Mouse (Mus musculus) frontal cortex, postnatal 36 days (tissue): ENCODE measurements at regions not wholly inside any gene's neighbourhood (a gene's known extent, or its start where the extent isn't known, plus 50 kb on each side); places are given as distances from the start of the nearest gene placed in this dataset.

Source experiments
- DNase-seq, 2 experiments: peaks; one replicate each; pipeline ENCODE4 v3.0.0; 2022; ENCODE audit warnings: low spot score in 2 of 2

GRCm38 (mm10) chr3:99447361-99447760, 207.2 kb downstream of the Tbx15 start:
- no peak for DNase-seq

- no peak for DNase-seq
Measured at GRCm38 (mm10) chr3:99447813-99448212, 207.6 kb downstream of the Tbx15 start.

GRCm38 (mm10) chr3:99459036-99459863, 219.1 kb downstream of the Tbx15 start:
- DNase-seq = no peak

GRCm38 (mm10) chr3:99499980-99500379, 259.8 kb downstream of the Tbx15 start:
- DNase-seq = no peak

DNA sequence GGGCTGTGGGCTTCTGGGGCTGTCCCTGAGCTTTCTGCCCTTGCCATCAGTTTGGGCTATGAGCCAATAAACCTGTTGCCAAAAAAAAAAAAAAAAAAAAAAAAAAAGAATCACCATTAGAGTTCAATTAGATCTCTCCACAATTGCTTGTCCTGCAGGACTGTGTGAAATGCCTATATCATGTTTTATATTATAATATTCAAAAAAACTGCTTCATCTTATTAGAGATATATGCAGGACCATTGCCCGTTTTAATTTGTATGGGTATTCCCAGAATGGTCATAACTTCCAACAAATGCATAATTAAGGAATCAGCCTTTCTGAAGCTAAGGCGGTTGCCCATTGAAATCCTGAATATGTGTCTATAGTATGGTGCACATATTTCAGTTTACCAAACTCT, 264.6 kb downstream of the Tbx15 start:
- DNase-seq = no peak

GRCm38 (mm10) chr3:99512250-99512649, 272.1 kb downstream of the Tbx15 start:
- no peak for DNase-seq

GRCm38 (mm10) chr3:99512933-99513332, 272.8 kb downstream of the Tbx15 start:
- DNase-seq = no peak

GRCm38 (mm10) chr3:99515751-99516150, 275.6 kb downstream of the Tbx15 start:
- DNase-seq = peak; percentile 6 to 67

- no peak for DNase-seq
Measured at GRCm38 (mm10) chr3:99560917-99561316, 320.7 kb downstream of the Tbx15 start.

GRCm38 (mm10) chr3:99573335-99573976, 311.8 kb upstream of the Spag17 start:
- DNase-seq = no peak

DNA sequence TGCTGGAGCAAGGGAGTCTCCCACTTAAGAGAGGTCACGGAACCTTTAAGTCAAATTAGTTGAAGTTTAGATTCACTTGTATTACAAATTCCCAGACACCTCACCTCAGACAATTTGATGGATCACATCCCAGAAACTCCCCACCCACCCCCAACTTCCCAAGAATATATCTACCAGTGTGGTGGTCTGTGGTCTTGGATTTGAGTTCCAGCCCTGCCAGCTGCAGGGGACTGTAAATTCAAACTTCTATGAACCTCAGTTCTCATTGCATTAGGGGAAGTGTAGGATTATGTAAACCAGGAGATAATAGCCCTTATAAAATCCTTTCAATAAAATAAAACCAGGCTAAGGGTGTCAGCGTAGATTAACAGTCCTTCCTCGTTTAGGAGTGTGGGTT, 311.2 kb upstream of the Spag17 start:
- DNase-seq = no peak

DNA sequence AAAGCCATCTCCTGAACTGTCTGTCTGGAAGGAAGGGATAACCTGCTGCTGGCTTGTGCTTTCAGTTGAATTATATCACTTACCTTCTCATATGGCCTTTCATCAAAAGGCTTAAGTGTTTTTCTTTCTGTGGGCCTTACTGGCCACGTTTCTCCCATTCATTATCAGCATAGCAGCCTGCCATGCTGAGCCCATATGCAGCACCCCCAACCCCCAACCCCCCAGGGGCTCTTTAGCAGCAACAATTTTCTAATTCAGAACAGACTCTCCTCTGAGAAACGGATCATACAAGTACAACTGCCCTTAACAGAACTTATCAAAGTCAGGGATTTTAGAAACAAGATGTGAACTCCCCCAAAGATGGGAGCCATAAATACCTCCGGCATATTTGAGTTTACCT, 282.5 kb upstream of the Spag17 start:
- DNase-seq = no peak

DNA sequence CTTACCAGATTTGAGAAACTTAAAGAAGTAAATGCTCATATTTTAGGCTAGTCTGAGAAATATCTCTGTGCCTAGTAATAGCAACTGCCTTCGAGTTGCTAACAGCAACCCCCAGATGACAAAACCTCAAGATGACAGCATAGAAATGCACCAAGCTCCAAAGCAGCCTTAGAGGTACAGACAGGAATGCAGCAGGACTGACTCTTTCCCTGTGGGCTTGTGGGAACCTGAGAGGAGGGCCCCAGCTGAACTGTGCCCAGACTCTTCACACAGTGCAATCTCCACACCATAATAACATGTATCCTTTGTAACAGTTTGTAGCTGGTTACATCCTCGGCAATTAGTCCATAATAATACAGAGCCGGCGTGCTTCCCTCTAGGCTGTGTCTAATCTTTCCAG, 252.9 kb upstream of the Spag17 start:
- DNase-seq = peak in 1 of 2 experiments; percentile 27

GRCm38 (mm10) chr3:99641343-99642106, 243.7 kb upstream of the Spag17 start:
- DNase-seq = no peak

GRCm38 (mm10) chr3:99644910-99645309, 240.3 kb upstream of the Spag17 start:
- no peak for DNase-seq

DNA sequence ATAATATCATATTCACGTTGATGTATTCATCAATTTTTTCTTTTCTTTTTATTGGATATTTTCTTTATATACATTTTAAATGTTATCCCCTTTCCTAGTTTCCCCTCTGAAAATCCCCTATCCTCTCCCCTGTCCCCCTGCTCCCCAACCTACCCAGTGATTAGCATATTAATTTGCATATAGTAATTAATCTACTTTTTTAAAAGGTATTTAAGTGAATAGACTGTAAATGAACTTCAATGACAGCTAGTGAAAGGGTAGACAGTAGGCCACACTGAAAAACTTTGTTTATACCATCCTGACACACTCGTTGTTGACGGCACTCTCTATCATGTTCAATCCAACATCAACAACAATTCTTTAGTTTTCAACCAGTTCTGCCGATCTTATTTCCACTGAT, 239.9 kb upstream of the Spag17 start:
- no peak for DNase-seq

DNA sequence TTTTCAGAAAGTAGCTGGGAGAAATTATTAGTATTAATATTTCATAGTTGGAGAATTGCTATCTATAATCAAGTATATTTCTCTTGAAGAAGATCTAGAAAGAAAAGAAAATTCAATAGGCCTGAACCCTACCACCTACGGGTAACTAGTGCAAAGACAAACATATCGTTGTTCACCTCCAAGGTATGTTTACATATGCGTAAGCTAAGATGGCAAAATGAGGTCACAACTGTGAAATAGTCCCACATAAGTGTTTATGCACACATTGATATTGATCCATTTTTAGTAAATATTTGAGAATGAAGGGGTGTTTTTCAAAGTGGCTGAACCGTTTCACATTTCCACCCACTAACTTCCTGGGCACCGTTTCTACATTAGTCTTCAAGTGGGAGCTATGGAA, 227.6 kb upstream of the Spag17 start:
- DNase-seq = no peak

DNA sequence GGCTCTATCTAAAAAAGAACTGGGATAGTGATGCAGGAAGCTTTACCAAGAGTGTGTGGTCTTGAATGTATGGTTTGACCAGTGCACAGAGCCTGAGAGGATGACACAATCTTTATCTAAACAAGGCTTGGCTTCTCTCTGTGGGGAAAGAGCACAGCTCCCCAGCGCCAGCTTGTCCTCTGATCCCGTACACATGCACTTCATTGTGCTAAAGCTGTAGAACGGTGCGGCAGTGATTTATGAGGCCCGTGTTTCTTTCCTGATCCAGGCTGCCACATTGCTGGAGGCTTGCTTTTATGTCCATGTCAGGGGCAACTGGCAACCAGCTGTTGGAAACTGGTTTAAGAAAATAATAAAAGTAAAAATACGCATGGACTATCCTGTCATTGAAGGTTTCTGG, 221.4 kb upstream of the Spag17 start:
- no peak for DNase-seq

DNA sequence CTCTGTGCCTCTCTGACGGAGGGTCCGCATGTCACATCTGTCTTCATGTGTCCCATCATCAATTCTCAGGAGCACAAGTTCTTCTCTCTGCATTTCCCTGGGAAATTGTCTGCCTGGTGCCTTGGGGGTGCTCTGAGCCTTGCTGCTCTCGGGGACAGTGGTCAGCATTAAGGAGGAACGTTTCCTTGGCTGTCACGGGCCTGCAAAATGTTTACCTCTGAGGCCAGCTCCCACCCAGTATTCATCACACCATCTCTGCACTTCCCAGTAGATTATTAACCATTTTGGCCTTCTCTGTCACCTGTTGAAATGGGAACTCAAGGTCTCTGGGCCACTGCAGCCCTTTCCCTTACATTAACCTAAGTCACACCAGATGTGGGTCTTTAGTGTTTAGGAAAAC, 219.8 kb upstream of the Spag17 start:
- DNase-seq = no peak

DNA sequence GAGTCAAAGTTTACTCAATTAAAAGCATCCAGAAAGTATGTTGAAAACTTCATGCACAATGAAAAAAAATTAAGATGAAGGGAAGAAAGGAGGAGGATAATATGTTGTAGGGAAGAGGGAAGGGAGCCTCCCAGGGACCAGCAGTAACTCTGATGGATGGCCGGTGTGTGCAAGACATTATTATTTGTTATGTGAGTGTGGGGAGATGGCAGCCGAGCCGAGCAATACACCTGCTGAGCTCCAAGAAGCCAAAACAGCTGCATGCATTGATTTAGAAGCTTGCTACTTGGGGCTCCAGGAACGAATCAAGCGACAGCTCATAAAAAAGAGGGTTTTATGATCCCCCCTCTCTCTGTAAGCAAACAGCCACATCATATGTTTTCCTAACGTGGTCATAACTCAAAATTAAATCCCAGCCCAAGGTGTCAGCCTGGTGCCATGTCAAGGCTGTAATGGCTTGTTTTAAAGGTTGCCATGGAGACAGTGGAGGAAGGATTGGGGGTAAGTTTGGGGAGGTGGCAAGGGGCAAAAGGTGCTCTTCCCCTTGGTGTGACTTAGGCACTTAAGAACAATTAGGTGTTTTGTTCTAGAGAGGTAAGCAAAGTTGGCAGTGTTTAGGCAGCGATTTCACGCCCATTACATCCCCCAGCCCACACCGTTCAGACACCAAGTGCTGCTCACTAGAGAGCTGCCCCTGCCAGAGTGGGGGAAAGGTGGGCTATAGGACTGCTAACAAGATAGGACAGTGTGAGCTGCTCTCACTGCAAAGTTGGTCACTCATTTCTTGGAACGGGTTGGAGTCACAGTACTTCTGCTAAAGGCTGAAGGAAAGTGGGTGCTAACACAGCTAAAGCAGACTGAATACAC, 219.1 kb upstream of the Spag17 start:
- DNase-seq = no peak

DNA sequence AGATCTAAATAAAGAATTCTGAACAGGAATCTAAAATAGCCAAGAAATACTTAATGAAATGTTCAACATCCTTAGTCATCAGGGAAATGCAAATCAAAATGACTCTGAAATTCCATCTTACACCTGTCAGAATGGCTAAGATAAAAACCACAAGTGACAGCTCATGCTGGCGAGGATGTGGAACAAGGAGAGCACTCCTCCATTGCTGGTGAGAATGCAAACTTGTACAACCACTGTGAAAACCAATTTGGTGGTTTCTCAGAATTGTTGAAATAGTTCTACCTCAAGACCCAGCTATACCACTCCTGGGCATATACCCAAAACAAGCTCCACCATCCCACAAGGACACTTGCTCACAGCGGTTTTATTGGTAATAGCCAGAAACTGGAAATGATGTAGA, 211.1 kb upstream of the Spag17 start:
- DNase-seq = no peak

DNA sequence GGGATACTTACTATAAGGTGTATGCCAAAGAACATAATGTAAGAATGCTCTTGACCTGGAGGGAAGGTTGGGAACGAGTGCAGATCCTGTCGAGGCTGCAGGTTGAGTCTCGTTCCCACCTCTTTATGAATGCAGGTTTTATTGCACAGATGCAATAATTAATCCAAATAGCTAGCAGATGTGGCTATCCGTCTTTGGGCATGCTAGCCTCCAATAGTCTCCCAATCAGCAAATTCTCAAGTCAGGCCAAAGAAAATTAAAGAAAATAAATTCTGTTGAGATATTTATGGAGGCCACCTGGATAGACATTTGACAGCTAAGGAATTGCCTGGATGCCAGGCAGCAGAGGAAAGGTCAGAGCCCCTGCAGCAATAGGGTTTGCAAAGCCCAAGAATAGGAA, 175.7 kb upstream of the Spag17 start:
- DNase-seq = no peak
